Comparison of ENCODE assay signal across 8 mouse cellular contexts in genomic region chr5:147583702-147584298, GRCm38 (mm10).
DNase-seq lines count a peak whose midpoint lies in the region; ATAC-seq and TF ChIP-seq lines count a peak whose summit lies in the region.

No protein-coding gene starts in this region.

- no peak overlapping the region for H3K4me3 ChIP-seq in hindbrain, embryonic 11.5 days (ENCODE audit: low read depth, low read length)
- H3K4me3 ChIP-seq in hindbrain, embryonic 12.5 days = no peak overlapping the region
- H3K4me3 ChIP-seq in hindbrain, postnatal 0 days (ENCODE audit: low read length) = no peak overlapping the region
- no peak overlapping the region for H3K4me3 ChIP-seq in left cerebral cortex, adult 2 months
- H3K4me3 ChIP-seq in midbrain, embryonic 16.5 days (ENCODE audit: low read depth, low read length) = no peak overlapping the region
- H3K4me3 ChIP-seq in stomach, embryonic 15.5 days (replicated peaks) = no peak overlapping the region

- WGBS in hindbrain, embryonic 11.5 days = 51% methylated on average over 14 of the region's 14 CpGs
- 43% methylated on average over 14 of the region's 14 CpGs for WGBS in hindbrain, embryonic 12.5 days
- WGBS in hindbrain, postnatal 0 days = 50% methylated on average over 14 of the region's 14 CpGs
- WGBS in midbrain, embryonic 16.5 days = 42% methylated on average over 14 of the region's 14 CpGs
- WGBS in stomach, embryonic 15.5 days = 33% methylated on average over 14 of the region's 14 CpGs

- no peak for ATAC-seq in hindbrain, embryonic 11.5 days (ENCODE audit: low FRiP score)
- ATAC-seq in hindbrain, embryonic 12.5 days (ENCODE audit: low FRiP score) = no peak
- peak; percentile 29; the same call in 1 of the 2 replicates for ATAC-seq in hindbrain, postnatal 0 days
- ATAC-seq in midbrain, embryonic 16.5 days = peak; percentile 25; the same call in 1 of the 2 replicates
- no peak for ATAC-seq in stomach, embryonic 15.5 days (ENCODE audit: insufficient read depth, low FRiP score, low read depth)

- no peaks in the 10 kb centered on the region for H3K4me1 ChIP-seq in hindbrain, embryonic 11.5 days (replicated peaks; ENCODE audit: control insufficient read depth, insufficient read depth, low read length)
- no peaks in the 10 kb centered on the region for H3K4me1 ChIP-seq in hindbrain, embryonic 12.5 days
- H3K4me1 ChIP-seq in hindbrain, postnatal 0 days (ENCODE audit: insufficient read depth, low read length) = no peaks in the 10 kb centered on the region
- H3K4me1 ChIP-seq in midbrain, embryonic 16.5 days (ENCODE audit: control insufficient read depth, insufficient read depth, low read length) = no peaks in the 10 kb centered on the region
- H3K4me1 ChIP-seq in stomach, embryonic 15.5 days = no peaks in the 10 kb centered on the region

- peak; percentile 85 for DNase-seq in hindbrain, embryonic 11.5 days (ENCODE audit: low spot score)
- peak; percentile 53 for DNase-seq in cerebellum, adult 11 months
- DNase-seq in frontal cortex, postnatal 25 days (ENCODE audit: low spot score in 2 of 2) = peak; percentile 75 to 83
- peak; percentile 77 for DNase-seq in hindbrain, postnatal 0 days (ENCODE audit: low spot score)
- peak; percentile 72 to 85 for DNase-seq in left cerebral cortex, adult 2 months (ENCODE audit: extremely low spot score in 1 of 2, low spot score in 2 of 2)

- no peaks in the 10 kb centered on the region for H3K9me3 ChIP-seq in hindbrain, embryonic 11.5 days (ENCODE audit: control insufficient read depth, low read length)
- no peaks in the 10 kb centered on the region for H3K9me3 ChIP-seq in hindbrain, embryonic 12.5 days (replicated peaks)
- H3K9me3 ChIP-seq in hindbrain, postnatal 0 days (ENCODE audit: low read length) = no peaks in the 10 kb centered on the region
- H3K9me3 ChIP-seq in midbrain, embryonic 16.5 days (replicated peaks; ENCODE audit: control insufficient read depth, low read length, poor library complexity, severe bottlenecking) = no peaks in the 10 kb centered on the region
- H3K9me3 ChIP-seq in stomach, embryonic 15.5 days = no peaks in the 10 kb centered on the region

- H3K9ac ChIP-seq in hindbrain, embryonic 11.5 days (ENCODE audit: low read depth, low read length) = no peak overlapping the region
- H3K9ac ChIP-seq in hindbrain, embryonic 12.5 days = no peak overlapping the region
- H3K9ac ChIP-seq in hindbrain, postnatal 0 days (replicated peaks; ENCODE audit: low read length) = no peak overlapping the region
- no peak overlapping the region for H3K9ac ChIP-seq in midbrain, embryonic 16.5 days (ENCODE audit: low read depth, low read length)
- no peak overlapping the region for H3K9ac ChIP-seq in stomach, embryonic 15.5 days

- no peaks in the 10 kb centered on the region for H3K27me3 ChIP-seq in hindbrain, embryonic 11.5 days (ENCODE audit: control insufficient read depth, insufficient read depth, low read length)
- H3K27me3 ChIP-seq in hindbrain, embryonic 12.5 days = no peaks in the 10 kb centered on the region
- H3K27me3 ChIP-seq in hindbrain, postnatal 0 days (ENCODE audit: insufficient read depth, low read length) = no peaks in the 10 kb centered on the region
- H3K27me3 ChIP-seq in midbrain, embryonic 16.5 days (ENCODE audit: control insufficient read depth, insufficient read depth, low read depth, low read length) = no peaks in the 10 kb centered on the region
- H3K27me3 ChIP-seq in stomach, embryonic 15.5 days (replicated peaks) = no peaks in the 10 kb centered on the region

- intact Hi-C loops in left cerebral cortex, adult 2 months (cut with DNase I) = loop anchor here (2.0 kb wide), 1 partner anchor 265 kb away; no protein-coding TSS in a partner anchor

- no peak overlapping the region for H3K27ac ChIP-seq in hindbrain, embryonic 11.5 days (ENCODE audit: low read depth, low read length)
- H3K27ac ChIP-seq in hindbrain, embryonic 12.5 days = no peak overlapping the region
- no peak overlapping the region for H3K27ac ChIP-seq in hindbrain, postnatal 0 days
- H3K27ac ChIP-seq in left cerebral cortex, adult 2 months = no peak overlapping the region
- H3K27ac ChIP-seq in midbrain, embryonic 16.5 days (ENCODE audit: low read length) = no peak overlapping the region
- H3K27ac ChIP-seq in stomach, embryonic 15.5 days = no peak overlapping the region

- no peak overlapping the region for H3K4me2 ChIP-seq in hindbrain, embryonic 11.5 days (replicated peaks; ENCODE audit: low read depth, low read length)
- no peak overlapping the region for H3K4me2 ChIP-seq in hindbrain, embryonic 12.5 days (replicated peaks)
- H3K4me2 ChIP-seq in hindbrain, postnatal 0 days (ENCODE audit: low read depth, low read length) = no peak overlapping the region
- H3K4me2 ChIP-seq in midbrain, embryonic 16.5 days (ENCODE audit: low read length) = no peak overlapping the region; the same call in 1 of the 2 replicates
- H3K4me2 ChIP-seq in stomach, embryonic 15.5 days = peak overlapping the region; percentile 34; the same call in 1 of the 2 replicates

- no peaks in the 10 kb centered on the region for H3K36me3 ChIP-seq in hindbrain, embryonic 11.5 days (ENCODE audit: control insufficient read depth, insufficient read depth, low read length)
- H3K36me3 ChIP-seq in hindbrain, embryonic 12.5 days = no peaks in the 10 kb centered on the region
- H3K36me3 ChIP-seq in hindbrain, postnatal 0 days (ENCODE audit: insufficient read depth, low read length) = no peaks in the 10 kb centered on the region
- H3K36me3 ChIP-seq in midbrain, embryonic 16.5 days (ENCODE audit: control insufficient read depth, insufficient read depth, low read length) = no peaks in the 10 kb centered on the region
- H3K36me3 ChIP-seq in stomach, embryonic 15.5 days = no peaks in the 10 kb centered on the region

- TF ChIP-seq CTCF in hindbrain, postnatal 0 days (IDR thresholded peaks at IDR 0.05; ENCODE audit: low read depth) = peak; percentile 96
- peak; percentile 82 for TF ChIP-seq CTCF in left cerebral cortex, adult 2 months (IDR thresholded peaks at IDR 0.05)

Comparison
In these comparisons a context has a peak if more than half of its experiments do, and no peak if none do; other contexts are left out.
1. ATAC-seq: peak in hindbrain, postnatal 0 days (single experiment) and midbrain, embryonic 16.5 days (single experiment); none in hindbrain, embryonic 11.5 days (single experiment), hindbrain, embryonic 12.5 days (single experiment) and stomach, embryonic 15.5 days (single experiment).
2. Peak in every context shown above with its lines, with median percentiles within 50 percentile points of each other: DNase-seq.